Mouse (Mus musculus) gastrocnemius, adult 2 months (tissue): Measurements from ENCODE around the gene Chadl. TPM values are rescaled to one million over a fixed set of nuclear protein-coding genes. Genes with fewer than 3 reads are reported as not detected.
"Not testable (repeated sequence)": the region's sequence is repeated elsewhere in the genome, so short reads cannot be mapped to it uniquely, and the experiment has no call there.

Experiments
- DNase-seq: peaks from one replicate; pipeline ENCODE4 v3.0.0; 2022
- H3K27ac ChIP-seq: fragments of 200-600 bp; 2 replicates; pipeline ENCODE4 v1.8.1; 2022; ENCODE audit warnings: mild to moderate bottlenecking
- H3K4me3 ChIP-seq: fragments of 200-600 bp; 2 replicates; pipeline ENCODE4 v1.8.1; 2022; ENCODE audit warnings: mild to moderate bottlenecking, moderate library complexity
- CTCF ChIP-seq: fragments of 200-600 bp; IDR thresholded peaks from 2 replicates; pipeline ENCODE4 v1.8.1; 2022; ENCODE audit warnings: antibody characterized with exemption, mild to moderate bottlenecking, moderate library complexity
- intact Hi-C: fragments of 180-260 bp; cut with DNase I; formaldehyde crosslinking; loops from one replicate; pipeline ENCODE4 v1.15.1; 2025
- long read RNA-seq, 2 experiments: library from polyadenylated mRNA; stranded (forward); transcript quantifications; one replicate each; pipeline ENCODE4 v2.0.0; 2021
- total RNA-seq, 2 experiments: library from RNA; stranded (reverse); gene quantifications; 2 replicates each; pipeline ENCODE4 v1.2.3; 2021

Chadl gene
- total RNA-seq = 1 to 10 TPM; 1.3 to 1.4 TPM
- long read RNA-seq, experiment 1, partial matches to known transcripts = 1 of 2 reads
- long read RNA-seq, experiment 1, other reads (novel, unspliced or antisense) = 0 of 2 reads
- long read RNA-seq, experiment 2, partial matches to known transcripts = 1 of 1 reads
- long read RNA-seq, experiment 2, other reads (novel, unspliced or antisense) = 0 of 1 reads

GRCm38 (mm10) chr15:81697175-81697574, at the start of gene Chadl:
TSS of gene Chadl (minus strand) at chr15:81697287.
- intact Hi-C loops = no loop called here
- Histone ChIP-seq H3K27ac (no peak within 1 kb of the TSS), H3K4me3 (no peak within 1 kb of the TSS)
- TF ChIP-seq CTCF = no peak
- DNase-seq = no peak

GRCm38 (mm10) chr15:81745601-81746114, 48.6 kb upstream of the Chadl start:
- H3K4me3 ChIP-seq = peak overlapping the region; percentile 83
- intact Hi-C loops = loop anchor here (5.0 kb wide), 2 partner anchors 52 to 67 kb away; no protein-coding TSS in a partner anchor
- H3K27ac ChIP-seq = peak overlapping the region; percentile 93
- no peak for TF ChIP-seq CTCF
- DNase-seq = peak; percentile 65

GRCm38 (mm10) chr15:81744992-81745600, 48.0 kb upstream of the Chadl start, which contains the start of the genes Zc3h7b and Rangap1:
TSS of gene Zc3h7b (plus strand) at chr15:81745057.
TSS of gene Rangap1 (minus strand) at chr15:81745530.
- H3K27ac ChIP-seq = peak within 1 kb of the TSS; percentile 93
- intact Hi-C loops = loop anchor here (5.0 kb wide), 3 partner anchors 52 to 172 kb away; no protein-coding TSS in a partner anchor
- peak; percentile 88 for DNase-seq
- peak; percentile 39 for TF ChIP-seq CTCF
- peak within 1 kb of the TSS; percentile 83 for H3K4me3 ChIP-seq

- intact Hi-C loops = loop anchor here (5.0 kb wide), 1 partner anchor 175 kb away; no protein-coding TSS in a partner anchor
- H3K27ac ChIP-seq, H3K4me3 ChIP-seq, DNase-seq: not testable (repeated sequence)
- TF ChIP-seq CTCF = 0 out of 2 replicates have a peak, but pooled peaks have one; percentile 13
These were observed 45.3 kb upstream of the Chadl start for GRCm38 (mm10) chr15:81742368-81742767.

- DNase-seq = no peak
- H3K27ac ChIP-seq = no peak overlapping the region
- peak; percentile 52 for TF ChIP-seq CTCF
- intact Hi-C loops = loop anchor here (5.0 kb wide), 1 partner anchor 177 kb away; no protein-coding TSS in a partner anchor
- H3K4me3 ChIP-seq = no peak overlapping the region
These were observed 42.8 kb upstream of the Chadl start for GRCm38 (mm10) chr15:81739924-81740323.

GRCm38 (mm10) chr15:81739296-81739695, 42.2 kb upstream of the Chadl start:
- no peak for DNase-seq
- no peak overlapping the region for H3K4me3 ChIP-seq
- intact Hi-C loops = no loop called here
- no peak overlapping the region for H3K27ac ChIP-seq
- no peak for TF ChIP-seq CTCF

- DNase-seq = no peak
- intact Hi-C loops = no loop called here
- TF ChIP-seq CTCF = no peak
- Histone ChIP-seq H3K27ac (no peak overlapping the region), H3K4me3 (no peak overlapping the region)
These were observed 38.0 kb upstream of the Chadl start for GRCm38 (mm10) chr15:81735075-81735474.

- TF ChIP-seq CTCF = no peak
- intact Hi-C loops = no loop called here
These were observed 32.9 kb upstream of the Chadl start for GRCm38 (mm10) chr15:81729792-81730635.

GRCm38 (mm10) chr15:81729241-81729791, 32.2 kb upstream of the Chadl start:
- no peak for TF ChIP-seq CTCF
- intact Hi-C loops = no loop called here
- Histone ChIP-seq H3K4me3 (peak overlapping the region; percentile 90), H3K27ac (peak overlapping the region; percentile 87)
- DNase-seq = peak; percentile 41

More at GRCm38 (mm10) chr15:81729792-81730635, 32.9 kb upstream of the Chadl start:
- peak overlapping the region; percentile 87 for H3K27ac ChIP-seq
- DNase-seq = peak; percentile 99
- peak overlapping the region; percentile 90 for H3K4me3 ChIP-seq

- intact Hi-C loops = no loop called here
- TF ChIP-seq CTCF = no peak
- H3K4me3 ChIP-seq = no peak overlapping the region
- no peak overlapping the region for H3K27ac ChIP-seq
- no peak for DNase-seq
These were observed 28.9 kb upstream of the Chadl start for GRCm38 (mm10) chr15:81725965-81726364.

GRCm38 (mm10) chr15:81723653-81724052, 26.6 kb upstream of the Chadl start:
- Histone ChIP-seq H3K27ac (no peak overlapping the region), H3K4me3 (no peak overlapping the region)
- intact Hi-C loops = no loop called here
- no peak for DNase-seq
- TF ChIP-seq CTCF = no peak

- intact Hi-C loops = no loop called here
- DNase-seq = no peak
- Histone ChIP-seq H3K4me3 (no peak overlapping the region), H3K27ac (no peak overlapping the region)
- no peak for TF ChIP-seq CTCF
These were observed 25.3 kb upstream of the Chadl start for GRCm38 (mm10) chr15:81722361-81722760.
